Mouse (Mus musculus) liver, adult 2 months (tissue): ENCODE measurements at regions not wholly inside any gene's neighbourhood (a gene's known extent, or its start where the extent isn't known, plus 50 kb on each side); places are given as distances from the start of the nearest gene placed in this dataset.

Experiments used
- DNase-seq: peaks from one replicate; pipeline ENCODE4 v3.0.0-alpha.2; 2011; ENCODE audit warnings: low read depth, low spot score; ENCODE audit errors: extremely low read depth
- H3K27ac ChIP-seq: fragments of 200-500 bp; replicated peaks from 2 replicates; pipeline ENCODE4 v1.5.1; 2012; ENCODE audit warnings: low read depth, mild to moderate bottlenecking, control low read depth, inconsistent platforms, low read length; ENCODE audit not compliant: insufficient read depth
- H3K27me3 ChIP-seq: fragments of 200-500 bp; 2 replicates; pipeline ENCODE4 v1.6.1; 2012; ENCODE audit warnings: mild to moderate bottlenecking, moderate library complexity, low read length, inconsistent platforms; ENCODE audit not compliant: control insufficient read depth, insufficient read depth
- H3K36me3 ChIP-seq: fragments of 200-500 bp; 2 replicates; pipeline ENCODE4 v1.6.1; 2012; ENCODE audit warnings: low read length, inconsistent platforms; ENCODE audit not compliant: control insufficient read depth, insufficient read depth
- H3K4me1 ChIP-seq: fragments of 200-500 bp; 2 replicates; pipeline ENCODE4 v1.6.1; 2011; ENCODE audit warnings: low read length; ENCODE audit not compliant: control insufficient read depth, insufficient read depth
- H3K4me3 ChIP-seq: fragments of 200-500 bp; 2 replicates; pipeline ENCODE4 v1.5.1; 2011; ENCODE audit warnings: low read depth, mild to moderate bottlenecking, control low read depth, low read length, moderate library complexity; ENCODE audit not compliant: insufficient read depth
- H3K79me2 ChIP-seq: fragments of 200-500 bp; 2 replicates; pipeline ENCODE4 v1.6.1; 2012; ENCODE audit warnings: inconsistent platforms, mild to moderate bottlenecking, low read length, moderate library complexity; ENCODE audit not compliant: control insufficient read depth, insufficient read depth
- H3K9ac ChIP-seq: fragments of 200-500 bp; 2 replicates; pipeline ENCODE4 v1.6.1; 2012; ENCODE audit warnings: low read depth, mild to moderate bottlenecking, control low read depth, inconsistent platforms, low read length
- CTCF ChIP-seq: fragments of 200-500 bp; IDR thresholded peaks from 2 replicates; pipeline ENCODE4 v1.5.1; 2011; ENCODE audit warnings: low read depth, low read length, control low read depth
- POLR2A ChIP-seq: fragments of 200-500 bp; IDR thresholded peaks from 2 replicates; pipeline ENCODE4 v1.6.1; 2011; ENCODE audit warnings: low read length, control low read depth; ENCODE audit not compliant: insufficient read depth; ENCODE audit errors: extremely low read depth
- WGBS: fragments of 180-500 bp; shearing (Covaris S2); methylation state at CpG from one replicate; pipeline ENCODE4 v1.1.7; 2018; 5-methylcytosine and 5-hydroxymethylcytosine counted together

GRCm38 (mm10) chr3:47095288-47095687, 647.3 kb upstream of the Pabpc4l start:
- Histone ChIP-seq H3K9ac (no peak overlapping the region), H3K36me3 (no peaks in the 10 kb centered on the region), H3K4me1 (no peaks in the 10 kb centered on the region), H3K27me3 (no peaks in the 10 kb centered on the region), H3K4me3 (no peak overlapping the region), H3K27ac (no peak overlapping the region), H3K79me2 (no peaks in the 10 kb centered on the region)
- no peak for DNase-seq
- TF ChIP-seq CTCF = no peak
- TF ChIP-seq POLR2A = no peak
- WGBS = 75% methylated on average over 7 of the region's 7 CpGs

- no peak for TF ChIP-seq POLR2A
- no peak for TF ChIP-seq CTCF
- no peak for DNase-seq
- H3K79me2 ChIP-seq = no peaks in the 10 kb centered on the region
- H3K27ac ChIP-seq = no peak overlapping the region
- no peaks in the 10 kb centered on the region for H3K36me3 ChIP-seq
- no peaks in the 10 kb centered on the region for H3K27me3 ChIP-seq
- WGBS = 96% methylated on average over 14 of the region's 14 CpGs
- H3K4me3 ChIP-seq = no peak overlapping the region
- no peak overlapping the region for H3K9ac ChIP-seq
- H3K4me1 ChIP-seq = no peaks in the 10 kb centered on the region
Observed at GRCm38 (mm10) chr3:47051563-47051962, 603.5 kb upstream of the Pabpc4l start.

DNA sequence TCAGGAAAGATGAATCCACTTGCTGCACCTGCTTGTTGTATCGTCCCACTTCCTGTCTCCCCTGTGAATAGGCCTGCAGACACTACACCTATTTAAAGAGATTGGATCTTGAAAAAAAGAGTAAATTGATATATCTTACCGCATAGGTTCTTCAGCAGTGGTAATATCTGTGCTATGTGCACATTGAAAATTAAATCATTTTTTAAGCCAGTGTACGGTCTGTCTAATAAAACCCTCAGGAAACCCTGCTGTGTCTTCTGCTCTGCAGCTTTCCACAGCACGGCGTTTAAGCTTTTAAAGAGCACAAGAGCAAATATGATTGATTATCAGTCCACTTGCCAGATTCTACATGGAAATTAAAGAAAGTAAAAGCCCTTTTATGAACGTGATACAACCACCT, 577.7 kb upstream of the Pabpc4l start:
- WGBS = 85% methylated on average over 6 of the region's 6 CpGs
- no peaks in the 10 kb centered on the region for H3K36me3 ChIP-seq
- no peaks in the 10 kb centered on the region for H3K4me1 ChIP-seq
- TF ChIP-seq POLR2A (no peak), CTCF (no peak)
- H3K4me3 ChIP-seq = no peak overlapping the region
- H3K79me2 ChIP-seq = no peaks in the 10 kb centered on the region
- H3K27ac ChIP-seq = no peak overlapping the region
- no peaks in the 10 kb centered on the region for H3K27me3 ChIP-seq
- H3K9ac ChIP-seq = no peak overlapping the region
- no peak for DNase-seq

- H3K9ac ChIP-seq = no peak overlapping the region
- H3K4me1 ChIP-seq = no peaks in the 10 kb centered on the region
- peak; percentile 6 for DNase-seq
- TF ChIP-seq CTCF (no peak), POLR2A (no peak)
- no peaks in the 10 kb centered on the region for H3K36me3 ChIP-seq
- H3K4me3 ChIP-seq = no peak overlapping the region
- H3K27me3 ChIP-seq = no peaks in the 10 kb centered on the region
- WGBS = 64% methylated on average over 1 of the region's 1 CpGs
- no peak overlapping the region for H3K27ac ChIP-seq
- H3K79me2 ChIP-seq = no peaks in the 10 kb centered on the region
Observed at GRCm38 (mm10) chr3:47019270-47019669, 571.3 kb upstream of the Pabpc4l start.

DNA sequence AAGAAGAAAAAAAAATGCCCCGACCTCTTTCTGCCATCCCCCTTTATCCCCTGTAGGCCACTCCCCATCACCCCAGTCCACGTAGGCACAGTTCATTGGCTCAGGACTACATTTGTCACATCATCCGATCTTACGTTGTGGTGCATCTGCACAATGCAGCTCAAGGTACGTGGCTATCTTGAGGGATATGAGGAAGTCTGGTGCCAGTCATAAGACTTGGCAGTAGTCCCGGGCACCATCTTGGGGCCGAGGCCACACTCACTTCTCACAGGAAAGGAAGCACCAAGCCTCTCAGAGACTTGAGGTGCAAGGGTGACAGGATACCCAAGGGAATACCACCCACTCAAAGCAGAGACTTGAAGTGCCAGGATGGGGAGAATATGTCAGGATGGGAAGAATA, 570.5 kb upstream of the Pabpc4l start:
- TF ChIP-seq POLR2A (no peak), CTCF (no peak)
- no peaks in the 10 kb centered on the region for H3K36me3 ChIP-seq
- WGBS = 88% methylated on average over 7 of the region's 7 CpGs
- no peak overlapping the region for H3K4me3 ChIP-seq
- H3K4me1 ChIP-seq = no peaks in the 10 kb centered on the region
- no peak overlapping the region for H3K9ac ChIP-seq
- DNase-seq = no peak
- H3K27me3 ChIP-seq = no peaks in the 10 kb centered on the region
- H3K79me2 ChIP-seq = no peaks in the 10 kb centered on the region
- H3K27ac ChIP-seq = no peak overlapping the region

GRCm38 (mm10) chr3:47010459-47010858, 562.4 kb upstream of the Pabpc4l start:
- Histone ChIP-seq H3K4me1 (no peaks in the 10 kb centered on the region), H3K4me3 (no peak overlapping the region), H3K79me2 (no peaks in the 10 kb centered on the region), H3K27me3 (no peaks in the 10 kb centered on the region), H3K9ac (no peak overlapping the region), H3K36me3 (no peaks in the 10 kb centered on the region), H3K27ac (no peak overlapping the region)
- WGBS = 71% methylated on average over 1 of the region's 1 CpGs
- DNase-seq = no peak
- TF ChIP-seq CTCF (no peak), POLR2A (no peak)
